Mouse (Mus musculus) left cerebral cortex, postnatal 36 days (tissue): Measurements from ENCODE around the gene Dennd2c. TPM values are rescaled to one million over a fixed set of nuclear protein-coding genes. Genes with fewer than 3 reads are reported as not detected.
"Not testable (repeated sequence)": the region's sequence is repeated elsewhere in the genome, so short reads cannot be mapped to it uniquely, and the experiment has no call there.

Experiments used
- DNase-seq, 2 experiments: peaks; one replicate each; pipeline ENCODE4 v3.0.0; 2021 to 2022; ENCODE audit warnings: low spot score in 2 of 2, mixed read lengths in 1 of 2
- intact Hi-C: fragments of 180-260 bp; cut with DNase I; formaldehyde crosslinking; loops from one replicate; pipeline ENCODE4 v1.15.1; 2025
- total RNA-seq, 2 experiments: library from RNA; stranded (reverse); gene quantifications; 2 replicates each; pipeline ENCODE4 v1.2.3; 2021

Dennd2c gene
- total RNA-seq, 2 experiments from 2014 or later, result 0.39 to 0.45 TPM

DNA sequence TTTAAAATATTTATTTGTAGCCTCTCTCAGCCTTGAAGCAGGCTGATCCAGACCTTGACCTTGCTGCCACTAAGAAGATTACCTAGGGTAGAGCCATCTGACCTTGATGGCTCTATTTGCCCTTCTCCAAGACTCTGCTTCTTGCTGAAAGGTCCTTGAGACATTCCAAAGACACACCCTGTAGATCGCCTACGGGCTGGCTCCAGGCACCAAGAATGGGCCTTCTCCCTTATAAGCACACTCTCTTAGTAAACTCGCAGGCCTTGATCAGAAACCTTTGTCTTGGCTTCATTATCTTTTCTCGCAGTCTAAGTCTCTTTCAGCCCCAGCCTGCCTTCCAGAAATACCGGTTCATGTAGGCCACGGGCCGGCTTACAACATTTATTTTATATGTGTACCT is 98.7 kb downstream of the Dennd2c start:
- intact Hi-C loops, DNase-seq: not testable (repeated sequence)

DNA sequence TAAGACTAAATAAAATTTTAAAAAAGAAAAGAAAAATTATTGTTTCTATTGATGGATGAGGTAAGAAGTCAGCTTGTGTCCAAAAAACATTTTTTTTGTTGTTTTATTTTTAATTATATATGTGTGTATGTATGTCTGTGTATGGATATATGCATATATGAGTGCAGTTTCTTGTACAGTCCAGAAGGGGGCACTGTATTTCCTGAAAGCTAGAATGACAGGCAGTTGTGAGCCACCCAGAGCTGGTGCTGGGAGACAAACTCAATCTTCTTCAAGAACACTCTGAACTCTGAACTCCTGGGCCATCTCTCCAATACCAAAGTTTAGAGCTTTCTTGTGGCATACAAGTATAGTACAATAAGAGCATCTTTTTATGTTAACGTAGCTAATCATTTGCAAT is 101.2 kb downstream of the Dennd2c start:
- intact Hi-C loops, result no loop called here
- DNase-seq, result no peak

- no peak for DNase-seq
- intact Hi-C loops, result no loop called here
Observed at GRCm38 (mm10) chr3:103204445-103204844, 102.0 kb downstream of the Dennd2c start.

- DNase-seq, result no peak
- intact Hi-C loops, result no loop called here
Observed at GRCm38 (mm10) chr3:103206393-103206792, 104.0 kb downstream of the Dennd2c start.

DNA sequence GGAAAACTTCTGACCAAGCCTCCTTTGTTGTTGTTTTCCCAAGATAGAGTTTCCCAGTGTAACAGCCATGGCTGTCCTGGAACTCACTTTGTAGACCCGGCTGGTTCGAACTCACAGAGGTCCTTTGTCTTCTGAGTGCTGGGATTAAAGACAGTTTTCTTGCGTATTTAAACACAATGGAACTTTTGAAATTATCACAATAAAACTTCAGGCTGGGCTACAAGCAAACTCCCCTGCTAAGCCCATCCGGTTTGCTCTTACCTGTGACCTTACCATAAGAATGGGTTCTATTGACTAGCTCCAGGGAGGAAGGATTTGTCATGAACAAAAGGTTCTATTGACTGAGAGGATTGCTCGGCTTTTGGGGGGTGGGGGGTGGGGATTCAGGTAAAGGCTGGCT is 105.3 kb downstream of the Dennd2c start:
- intact Hi-C loops, result no loop called here
- DNase-seq, result no peak

DNA sequence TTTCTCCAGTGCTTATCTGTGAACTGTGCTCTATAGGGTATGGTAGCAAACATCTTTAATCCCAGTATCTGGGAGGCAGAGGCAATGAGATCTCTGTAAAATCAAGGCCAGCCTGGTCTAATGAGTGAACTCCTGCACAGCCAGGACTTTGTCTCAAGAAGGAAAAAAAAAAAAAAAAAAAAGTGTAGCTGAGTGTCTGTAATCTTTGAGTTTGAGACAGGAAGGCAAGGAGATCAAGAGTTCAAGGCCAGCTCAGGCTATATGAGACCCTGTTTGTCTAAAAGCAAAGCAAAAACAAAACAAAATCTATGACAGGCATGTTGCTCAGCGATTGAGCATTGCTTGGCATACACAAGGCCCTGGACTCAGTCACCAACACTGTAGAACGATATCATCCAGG is 105.8 kb downstream of the Dennd2c start:
- intact Hi-C loops, result no loop called here
- DNase-seq, result no peak

DNA sequence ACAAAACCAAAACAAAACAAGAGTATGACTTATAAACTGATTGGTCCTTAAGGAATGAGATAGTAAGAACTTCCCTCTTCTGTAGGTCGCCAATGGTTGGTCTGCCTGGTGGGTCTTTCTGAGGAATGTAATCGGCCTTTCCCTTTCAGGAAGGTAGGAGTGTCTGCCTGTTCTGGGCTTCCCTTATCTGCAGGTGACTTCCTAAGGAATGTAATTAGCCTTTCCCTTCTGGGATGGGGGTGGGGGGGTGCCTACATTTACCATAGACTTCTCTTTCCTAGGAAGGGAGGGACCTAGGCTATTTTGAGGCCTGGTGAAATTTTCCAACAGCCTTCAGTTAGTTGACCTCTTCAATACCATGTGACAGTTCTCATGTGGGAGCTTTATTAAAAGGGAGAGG is 108.7 kb downstream of the Dennd2c start:
- no peak for DNase-seq
- intact Hi-C loops, result no loop called here

DNA sequence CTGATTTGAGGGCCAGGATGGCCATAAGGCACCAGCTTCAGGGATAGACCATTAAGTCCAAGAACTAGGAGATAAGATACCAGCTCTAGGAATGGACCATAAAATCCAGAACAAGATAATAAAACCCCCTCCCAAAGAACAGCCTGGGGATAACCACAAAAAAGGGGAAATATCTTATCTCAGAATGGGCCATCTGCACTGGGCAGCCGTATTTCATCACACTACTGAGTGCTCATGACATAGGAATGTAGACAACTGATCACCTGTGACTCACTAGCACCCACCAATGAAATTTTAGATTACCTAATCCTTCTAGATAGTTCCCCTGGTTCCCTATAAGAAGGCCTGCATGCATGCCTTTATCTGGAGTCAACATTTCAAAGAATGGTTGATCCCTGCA is 109.7 kb downstream of the Dennd2c start:
- intact Hi-C loops, result no loop called here
- DNase-seq, result no peak

DNA sequence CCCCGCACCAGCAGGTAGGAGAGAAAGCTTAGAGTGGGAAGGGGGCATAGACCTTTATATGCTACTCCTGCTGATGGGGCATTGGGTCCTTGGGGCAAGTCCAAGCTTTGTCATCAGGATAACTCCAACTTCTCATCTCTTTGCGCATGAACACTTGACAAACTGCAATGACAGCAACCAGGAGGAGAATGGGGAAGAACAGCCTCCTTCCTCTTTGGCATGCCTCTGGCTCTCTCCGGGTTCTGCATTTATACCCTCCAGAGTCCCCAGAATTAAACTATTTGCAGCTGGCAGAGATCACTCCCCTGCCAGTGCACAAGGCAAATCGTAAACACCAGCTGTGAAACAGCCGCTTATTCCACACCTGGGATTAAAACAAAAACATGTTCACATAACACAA is 111.1 kb downstream of the Dennd2c start:
- intact Hi-C loops, result no loop called here
- DNase-seq, result no peak

DNA sequence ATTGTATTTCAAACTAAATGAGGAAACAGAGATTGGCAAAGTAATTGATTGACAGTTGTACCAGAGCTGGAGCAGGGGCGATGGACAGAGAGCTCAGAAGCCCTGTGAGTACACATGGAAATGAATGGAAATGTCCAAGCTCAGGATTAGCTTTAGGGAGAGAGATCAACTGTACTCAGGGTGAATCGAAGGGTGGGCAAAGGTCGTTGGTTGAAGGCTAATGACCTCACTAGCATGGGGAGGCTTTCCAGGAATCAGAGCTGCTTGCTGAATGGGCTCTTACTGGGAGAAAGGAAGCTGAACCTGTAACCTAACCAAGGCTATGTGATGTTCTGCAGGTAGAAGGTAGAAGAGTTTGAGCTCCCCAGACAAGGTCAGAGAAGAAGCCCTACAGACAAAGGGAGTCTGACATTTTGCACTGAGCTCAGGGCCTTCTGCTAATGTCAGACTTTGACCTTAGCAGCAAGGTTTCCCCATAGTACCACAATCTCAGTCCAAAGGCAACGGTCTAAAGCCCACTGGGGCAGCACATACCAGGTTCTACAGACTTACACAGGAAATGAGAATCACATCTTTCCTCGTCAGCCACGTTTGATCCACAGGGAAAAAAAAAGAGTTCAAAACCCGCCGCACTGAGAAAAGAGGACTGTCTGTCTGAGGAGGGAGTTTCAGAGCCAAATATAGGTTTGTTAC is 112.3 kb downstream of the Dennd2c start:
- DNase-seq, result no peak
- intact Hi-C loops, result no loop called here

DNA sequence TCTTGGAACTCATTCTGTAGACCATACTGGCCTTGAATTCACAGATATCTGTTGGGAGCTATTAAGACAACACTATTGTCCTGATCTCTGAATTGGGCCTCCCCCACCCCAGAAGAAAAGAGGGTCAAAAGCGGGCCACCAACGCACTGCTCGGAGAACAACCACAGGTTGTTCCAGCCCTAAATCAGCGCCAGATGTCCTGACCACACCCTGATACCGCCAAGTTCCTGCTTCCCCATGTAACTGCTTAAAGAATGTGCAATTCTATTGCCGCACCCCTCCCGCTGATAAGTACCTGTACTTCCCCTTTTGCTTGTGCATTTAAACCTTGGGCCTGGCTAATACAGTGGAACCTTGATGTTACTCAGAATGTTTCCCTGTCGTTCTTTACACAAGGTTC is 113.0 kb downstream of the Dennd2c start:
- DNase-seq, intact Hi-C loops: not testable (repeated sequence)

Other genes with a start within 250 kb of the Dennd2c start
- gene Sycp1, start 166.5 kb upstream of the Dennd2c start, total RNA-seq, result not detected
- gene Nr1h5, start 138.5 kb upstream of the Dennd2c start, total RNA-seq, result not detected
- 10 to 100 TPM; 60.9 to 72.9 TPM for gene Sike1, start 106.9 kb upstream of the Dennd2c start, total RNA-seq
- gene Csde1, start 82.2 kb upstream of the Dennd2c start, total RNA-seq, result 100 to 1,000 TPM; 233 to 247 TPM
- gene Nras, start 44.3 kb upstream of the Dennd2c start, total RNA-seq, result 10 to 100 TPM; 68.0 to 83.4 TPM
- not detected for gene Ampd1, start 28.6 kb upstream of the Dennd2c start, total RNA-seq
- gene Bcas2, start 69.1 kb downstream of the Dennd2c start, total RNA-seq, result 10 to 100 TPM; 67.6 to 79.7 TPM
- gene Trim33, start 176.7 kb downstream of the Dennd2c start, total RNA-seq, result 10 to 100 TPM; 48.2 to 59.1 TPM